Mouse (Mus musculus) left cerebral cortex, adult 9 months (tissue): ENCODE data around the gene Tlr5.

Source experiments
- DNase-seq, 2 experiments: peaks; one replicate each; pipeline ENCODE4 v3.0.0; 2022; ENCODE audit warnings: low spot score in 2 of 2

Gene Tlr5

DNA sequence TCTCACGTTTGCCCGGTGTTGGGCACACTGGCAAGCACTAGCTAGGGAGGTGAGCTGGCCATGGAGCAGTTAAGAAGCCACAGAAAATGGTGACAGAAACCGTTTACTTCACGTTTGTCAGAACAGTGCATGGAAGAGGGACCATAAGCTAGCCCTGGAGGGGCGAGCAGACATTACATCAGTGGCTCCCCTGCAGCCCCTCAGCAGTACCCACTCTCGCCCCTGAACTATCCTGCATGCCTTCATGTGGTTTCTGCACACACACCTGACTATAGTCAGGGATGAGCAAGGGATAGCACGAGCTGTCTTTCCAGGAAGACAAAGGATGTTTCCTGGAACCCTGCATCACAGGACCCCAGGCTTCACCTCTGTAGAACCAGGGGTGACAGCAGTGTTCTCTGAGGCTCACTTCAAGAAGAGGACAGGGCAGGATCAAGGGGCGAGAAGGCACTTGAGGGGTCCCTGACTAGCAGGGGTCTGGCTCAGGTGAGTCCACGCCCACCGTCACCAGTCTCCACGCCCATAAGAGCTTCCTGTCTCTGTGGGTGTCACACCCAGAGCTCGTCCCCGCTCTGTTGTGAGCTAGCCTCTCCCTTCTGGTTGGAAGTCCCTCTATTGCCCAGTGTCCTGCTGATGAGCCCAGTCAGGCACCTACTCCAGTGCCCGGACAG, 35.6 kb downstream of the Tlr5 start:
- DNase-seq: no peak

DNA sequence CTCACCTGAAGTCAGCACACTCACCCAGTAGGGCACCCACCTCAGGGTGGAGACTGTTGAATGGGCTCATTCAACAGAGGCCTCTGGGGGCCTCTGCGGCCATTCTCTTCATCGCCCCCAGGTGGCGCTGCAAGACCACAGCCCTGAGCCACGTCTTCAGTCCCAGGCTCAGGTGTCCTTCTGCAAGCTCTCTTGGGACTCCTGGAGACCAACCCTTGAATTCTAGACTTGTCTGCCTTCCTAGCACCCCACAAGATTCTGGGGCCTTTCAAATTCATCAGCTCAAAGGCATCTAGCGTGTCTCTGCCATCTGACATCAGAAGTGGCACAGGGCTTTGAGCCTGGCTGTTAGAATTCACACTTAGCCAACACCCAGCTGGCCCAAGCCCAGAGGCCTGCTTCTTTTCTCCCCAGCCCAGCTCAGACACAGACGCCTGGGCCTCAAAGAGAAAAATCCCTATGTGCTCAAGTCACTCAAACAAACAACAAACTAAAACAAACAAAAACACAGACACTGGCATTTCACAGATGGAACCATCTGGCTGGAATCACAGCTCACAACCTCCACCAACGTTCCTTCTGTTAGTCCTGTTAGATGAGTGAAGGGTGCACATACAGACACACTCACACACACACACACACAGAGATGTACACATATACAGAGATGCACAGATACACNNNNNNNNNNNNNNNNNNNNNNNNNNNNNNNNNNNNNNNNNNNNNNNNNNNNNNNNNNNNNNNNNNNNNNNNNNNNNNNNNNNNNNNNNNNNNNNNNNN, 36.6 kb downstream of the Tlr5 start:
- DNase-seq: peak in 1 of 2 experiments; percentile 76
